Mouse (Mus musculus): ENCODE results near the gene Egfr. TPM values are rescaled to one million over a fixed set of nuclear protein-coding genes. Genes with fewer than 3 reads are reported as not detected.

The Egfr gene
- polyA plus RNA-seq (2012; rRNA removed) = 1.7 and 1.8 TPM in 2 replicates

GRCm38 (mm10) chr11:16752007-16752348 is at the start of gene Egfr:
Gene Egfr, plus strand, starts transcription at chr11:16752203.
- Histone ChIP-seq H3K27me3 (ENCODE audit: control insufficient read depth, insufficient read depth, low read length) (no peaks in the 10 kb centered on the region), H3K4me1 (ENCODE audit: control insufficient read depth, insufficient read depth, low read length) (peaks cover 3% of the 10 kb centered on the region), H3K36me3 (ENCODE audit: control insufficient read depth, insufficient read depth, low read length) (no peaks in the 10 kb centered on the region), H3K27ac (ENCODE audit: control insufficient read depth, insufficient read depth, low read depth, low read length) (no peak within 1 kb of the TSS), H3K4me3 (ENCODE audit: control insufficient read depth, low read depth, low read length) (peak within 1 kb of the TSS; percentile 64)
- TF ChIP-seq POLR2A (IDR thresholded peaks at IDR 0.05; ENCODE audit: control insufficient read depth, low read depth, low read length) (peak; percentile 44; the same call in 1 of the 2 replicates), CTCF (IDR thresholded peaks at IDR 0.05; ENCODE audit: control insufficient read depth, insufficient read depth, insufficient replicate concordance, low read depth, low read length) (no peak)

GRCm38 (mm10) chr11:16703221-16703620 is 48.8 kb upstream of the Egfr start:
- H3K27ac ChIP-seq (ENCODE audit: control insufficient read depth, insufficient read depth, low read depth, low read length) = no peak overlapping the region
- H3K4me3 ChIP-seq (ENCODE audit: control insufficient read depth, low read depth, low read length) = no peak overlapping the region
- no peaks in the 10 kb centered on the region for H3K27me3 ChIP-seq (ENCODE audit: control insufficient read depth, insufficient read depth, low read length)
- TF ChIP-seq POLR2A (IDR thresholded peaks at IDR 0.05; ENCODE audit: control insufficient read depth, low read depth, low read length) (no peak), CTCF (IDR thresholded peaks at IDR 0.05; ENCODE audit: control insufficient read depth, insufficient read depth, insufficient replicate concordance, low read depth, low read length) (no peak)
- H3K4me1 ChIP-seq (ENCODE audit: control insufficient read depth, insufficient read depth, low read length) = no peaks in the 10 kb centered on the region
- H3K36me3 ChIP-seq (ENCODE audit: control insufficient read depth, insufficient read depth, low read length) = no peaks in the 10 kb centered on the region

GRCm38 (mm10) chr11:16735083-16735644 is 16.8 kb upstream of the Egfr start:
- Histone ChIP-seq H3K4me1 (ENCODE audit: control insufficient read depth, insufficient read depth, low read length) (no peaks in the 10 kb centered on the region), H3K4me3 (ENCODE audit: control insufficient read depth, low read depth, low read length) (no peak overlapping the region), H3K36me3 (ENCODE audit: control insufficient read depth, insufficient read depth, low read length) (no peaks in the 10 kb centered on the region), H3K27ac (ENCODE audit: control insufficient read depth, insufficient read depth, low read depth, low read length) (no peak overlapping the region), H3K27me3 (ENCODE audit: control insufficient read depth, insufficient read depth, low read length) (no peaks in the 10 kb centered on the region)
- TF ChIP-seq CTCF (IDR thresholded peaks at IDR 0.05; ENCODE audit: control insufficient read depth, insufficient read depth, insufficient replicate concordance, low read depth, low read length) = no peak

GRCm38 (mm10) chr11:16737323-16737722 is 14.7 kb upstream of the Egfr start:
- H3K4me3 ChIP-seq (ENCODE audit: control insufficient read depth, low read depth, low read length) = no peak overlapping the region
- H3K27ac ChIP-seq (ENCODE audit: control insufficient read depth, insufficient read depth, low read depth, low read length) = no peak overlapping the region
- TF ChIP-seq POLR2A (IDR thresholded peaks at IDR 0.05; ENCODE audit: control insufficient read depth, low read depth, low read length) (no peak), CTCF (IDR thresholded peaks at IDR 0.05; ENCODE audit: control insufficient read depth, insufficient read depth, insufficient replicate concordance, low read depth, low read length) (no peak)
- H3K27me3 ChIP-seq (ENCODE audit: control insufficient read depth, insufficient read depth, low read length) = no peaks in the 10 kb centered on the region
- H3K36me3 ChIP-seq (ENCODE audit: control insufficient read depth, insufficient read depth, low read length) = no peaks in the 10 kb centered on the region
- no peaks in the 10 kb centered on the region for H3K4me1 ChIP-seq (ENCODE audit: control insufficient read depth, insufficient read depth, low read length)

- Histone ChIP-seq H3K27me3 (ENCODE audit: control insufficient read depth, insufficient read depth, low read length) (no peaks in the 10 kb centered on the region), H3K4me1 (ENCODE audit: control insufficient read depth, insufficient read depth, low read length) (no peaks in the 10 kb centered on the region), H3K36me3 (ENCODE audit: control insufficient read depth, insufficient read depth, low read length) (no peaks in the 10 kb centered on the region), H3K4me3 (ENCODE audit: control insufficient read depth, low read depth, low read length) (no peak overlapping the region), H3K27ac (ENCODE audit: control insufficient read depth, insufficient read depth, low read depth, low read length) (no peak overlapping the region)
- TF ChIP-seq POLR2A (IDR thresholded peaks at IDR 0.05; ENCODE audit: control insufficient read depth, low read depth, low read length) (no peak), CTCF (IDR thresholded peaks at IDR 0.05; ENCODE audit: control insufficient read depth, insufficient read depth, insufficient replicate concordance, low read depth, low read length) (no peak)
These were observed 13.3 kb upstream of the Egfr start for GRCm38 (mm10) chr11:16738691-16739090.

- no peaks in the 10 kb centered on the region for H3K27me3 ChIP-seq (ENCODE audit: control insufficient read depth, insufficient read depth, low read length)
- no peak overlapping the region for H3K4me3 ChIP-seq (ENCODE audit: control insufficient read depth, low read depth, low read length)
- no peak for TF ChIP-seq CTCF (IDR thresholded peaks at IDR 0.05; ENCODE audit: control insufficient read depth, insufficient read depth, insufficient replicate concordance, low read depth, low read length)
- TF ChIP-seq POLR2A (IDR thresholded peaks at IDR 0.05; ENCODE audit: control insufficient read depth, low read depth, low read length) = no peak
- H3K36me3 ChIP-seq (ENCODE audit: control insufficient read depth, insufficient read depth, low read length) = no peaks in the 10 kb centered on the region
- no peak overlapping the region for H3K27ac ChIP-seq (ENCODE audit: control insufficient read depth, insufficient read depth, low read depth, low read length)
- H3K4me1 ChIP-seq (ENCODE audit: control insufficient read depth, insufficient read depth, low read length) = no peaks in the 10 kb centered on the region
These were observed 12.8 kb upstream of the Egfr start for GRCm38 (mm10) chr11:16739155-16739554.

- H3K4me3 ChIP-seq (ENCODE audit: control insufficient read depth, low read depth, low read length) = no peak overlapping the region
- no peaks in the 10 kb centered on the region for H3K4me1 ChIP-seq (ENCODE audit: control insufficient read depth, insufficient read depth, low read length)
- no peak overlapping the region for H3K27ac ChIP-seq (ENCODE audit: control insufficient read depth, insufficient read depth, low read depth, low read length)
- TF ChIP-seq POLR2A (IDR thresholded peaks at IDR 0.05; ENCODE audit: control insufficient read depth, low read depth, low read length) (no peak), CTCF (IDR thresholded peaks at IDR 0.05; ENCODE audit: control insufficient read depth, insufficient read depth, insufficient replicate concordance, low read depth, low read length) (no peak)
- H3K36me3 ChIP-seq (ENCODE audit: control insufficient read depth, insufficient read depth, low read length) = no peaks in the 10 kb centered on the region
- H3K27me3 ChIP-seq (ENCODE audit: control insufficient read depth, insufficient read depth, low read length) = no peaks in the 10 kb centered on the region
These were observed 11.1 kb upstream of the Egfr start for GRCm38 (mm10) chr11:16740691-16741611.

Measured in testis, adult 2 months (tissue).